Mouse (Mus musculus) spleen, postnatal 14 days (tissue): ENCODE measurements around the gene Tdo2.

Experiments used
- DNase-seq, 2 experiments: peaks; one replicate each; pipeline ENCODE4 v3.0.0; 2021 to 2022; ENCODE audit warnings: low spot score in 2 of 2

Gene Tdo2

DNA sequence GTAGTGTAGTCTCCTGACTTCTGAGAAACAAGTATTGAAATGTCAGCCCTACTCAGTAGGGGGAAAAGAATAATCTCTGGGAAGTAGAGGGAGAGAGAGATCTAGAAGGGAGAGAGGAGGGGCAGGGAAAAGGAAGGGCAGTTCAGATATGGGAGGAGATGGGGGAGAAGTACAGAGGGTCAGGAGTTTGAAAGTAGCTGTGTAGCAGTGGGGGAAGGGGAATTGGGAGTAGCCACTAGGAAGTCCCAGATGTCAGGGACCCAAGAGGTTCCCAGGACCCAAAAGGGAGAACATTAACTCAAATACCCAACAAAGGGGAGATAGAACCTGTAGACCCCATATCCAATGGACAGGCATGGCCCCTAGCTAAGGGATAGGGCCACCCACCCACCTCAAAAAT is at the start of gene Tdo2:
Gene Tdo2 (minus strand): TSS at position 101 of the 400 bp plus-strand sequence.
- no peak for DNase-seq

- no peak for DNase-seq
Measured at GRCm38 (mm10) chr3:82023065-82023464, 47.1 kb upstream of the Tdo2 start.

DNA sequence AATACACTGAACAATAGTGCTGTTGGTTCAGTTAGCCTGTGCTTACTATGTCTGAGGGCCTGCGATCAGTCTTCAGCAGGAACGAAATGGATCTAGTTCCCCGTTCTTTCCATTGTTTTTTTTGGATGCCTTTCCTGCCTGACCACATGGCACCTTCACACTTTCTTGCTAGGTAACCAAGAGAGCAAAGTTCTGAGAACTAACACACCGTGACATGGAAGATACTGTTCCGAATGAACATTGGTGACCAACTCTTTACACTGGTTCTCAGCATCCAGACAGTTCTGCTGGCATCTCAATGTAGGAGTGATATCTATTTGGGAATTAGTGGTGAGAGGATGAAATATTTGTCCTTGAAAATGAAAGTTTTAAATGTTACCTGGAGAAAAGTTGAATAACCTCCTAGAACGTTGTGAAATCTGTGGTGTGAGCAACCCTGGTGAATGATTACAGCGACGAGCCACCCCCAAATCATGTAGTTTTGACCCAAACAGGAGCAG is 46.5 kb upstream of the Tdo2 start:
- DNase-seq = no peak

DNA sequence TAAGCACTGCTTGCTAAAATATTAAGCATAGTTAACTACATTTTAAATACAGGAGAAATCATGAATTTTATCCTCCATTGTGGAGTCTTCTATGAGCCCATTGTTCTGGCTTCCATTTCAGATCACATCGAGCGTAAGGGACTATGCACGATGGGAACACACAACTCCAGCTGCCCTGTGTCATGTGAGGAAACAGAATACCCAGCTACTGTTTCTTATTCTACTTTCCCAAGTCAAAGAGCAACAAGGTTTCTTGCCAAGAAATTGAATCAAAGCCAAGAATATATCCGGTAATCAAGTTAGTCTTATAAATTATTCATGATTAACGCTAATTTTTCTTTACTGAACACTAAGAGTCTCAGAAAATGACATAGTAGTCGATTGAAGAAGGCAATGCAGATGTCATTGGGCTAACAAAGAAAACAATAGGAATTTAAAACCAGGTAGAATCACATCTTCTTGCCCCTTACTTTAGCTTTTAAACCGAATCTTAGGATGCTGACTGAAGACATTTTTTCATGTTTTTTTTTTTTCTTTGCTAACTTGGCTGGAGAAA is 38.2 kb upstream of the Tdo2 start:
- DNase-seq = no peak

- DNase-seq = no peak
Measured at GRCm38 (mm10) chr3:82007002-82007401, 31.0 kb upstream of the Tdo2 start.

GRCm38 (mm10) chr3:81995988-81996387 is 20.0 kb upstream of the Tdo2 start:
- no peak for DNase-seq

GRCm38 (mm10) chr3:81995371-81995770 is 19.4 kb upstream of the Tdo2 start:
- no peak for DNase-seq

- DNase-seq = no peak
Measured at GRCm38 (mm10) chr3:81990531-81990930, 14.5 kb upstream of the Tdo2 start.

GRCm38 (mm10) chr3:81989692-81990141 is 13.7 kb upstream of the Tdo2 start:
- no peak for DNase-seq

GRCm38 (mm10) chr3:81987628-81988027 is 11.6 kb upstream of the Tdo2 start:
- DNase-seq = no peak

DNA sequence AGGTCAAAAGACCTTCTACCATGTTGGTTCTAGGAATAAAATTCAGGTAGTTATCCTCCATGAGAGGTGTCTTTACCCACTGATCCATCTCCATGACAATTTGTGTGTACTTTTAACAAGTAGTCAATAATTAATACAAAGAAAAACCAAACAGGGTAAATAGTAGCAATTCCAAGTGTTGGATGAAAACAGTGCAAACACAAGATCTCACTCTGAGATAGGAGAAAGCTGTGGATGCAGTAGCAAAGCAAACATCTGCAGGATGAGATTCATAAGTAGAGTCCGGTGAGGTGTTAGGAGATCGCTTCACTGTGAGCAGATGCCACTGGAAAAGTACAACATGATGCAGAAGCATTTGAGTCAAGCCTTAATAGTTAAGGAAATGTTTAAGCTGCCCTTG is 10.1 kb upstream of the Tdo2 start:
- no peak for DNase-seq

DNA sequence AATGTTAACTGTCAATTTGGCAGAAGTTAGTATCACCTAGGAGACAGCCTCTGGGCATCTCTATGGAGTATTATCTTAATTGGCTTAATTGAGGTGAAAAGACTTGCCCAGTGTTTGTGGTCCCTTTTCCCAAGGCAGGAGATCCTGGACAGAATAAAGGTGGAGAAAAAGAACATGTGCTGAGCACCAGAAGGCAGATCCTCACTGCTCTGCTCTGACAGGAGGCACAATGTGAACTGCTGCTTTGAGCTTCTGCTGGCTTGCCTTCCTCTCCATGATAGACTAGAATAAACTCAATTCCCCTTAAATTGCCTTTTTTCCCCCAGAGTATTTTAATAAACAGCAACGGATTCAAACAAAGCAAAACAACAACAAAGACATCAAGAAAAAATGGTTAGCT is 9.1 kb upstream of the Tdo2 start:
- DNase-seq = no peak

DNA sequence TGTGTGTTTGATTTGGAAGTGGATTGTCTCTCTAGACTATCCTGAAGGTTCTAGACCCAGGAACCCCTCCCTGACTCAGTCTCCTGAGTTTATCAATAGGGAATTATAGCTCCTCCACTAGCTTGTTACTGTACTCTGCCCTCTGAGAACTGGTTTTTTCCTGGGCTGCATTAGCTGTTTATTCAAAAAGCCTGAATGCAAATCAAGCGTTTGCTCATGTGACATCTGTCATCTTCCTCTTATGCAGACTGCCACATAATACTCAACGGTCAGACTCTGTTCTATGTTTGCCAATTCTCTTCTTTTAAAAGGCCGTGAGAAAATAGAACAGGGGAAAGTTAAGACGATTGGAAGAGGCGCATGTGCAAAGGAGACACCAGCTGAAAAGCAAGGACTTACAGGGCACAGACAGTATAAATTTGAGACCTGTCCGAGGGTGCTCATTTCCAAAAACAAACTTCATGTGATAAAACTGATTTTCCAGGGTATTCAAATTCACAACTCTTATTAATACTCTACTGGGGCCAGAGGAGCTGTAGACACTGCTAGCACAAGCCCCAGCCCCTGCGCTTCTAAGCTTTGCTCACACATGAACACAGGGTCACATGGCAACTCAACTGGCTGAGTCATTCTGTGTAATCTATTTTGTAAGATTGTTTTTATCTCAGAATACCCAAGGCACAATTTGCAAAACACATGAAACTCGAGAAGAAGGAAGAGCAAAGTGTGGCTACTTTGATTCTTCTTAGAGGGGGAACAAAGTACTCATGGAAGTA is 7.3 kb upstream of the Tdo2 start:
- no peak for DNase-seq

DNA sequence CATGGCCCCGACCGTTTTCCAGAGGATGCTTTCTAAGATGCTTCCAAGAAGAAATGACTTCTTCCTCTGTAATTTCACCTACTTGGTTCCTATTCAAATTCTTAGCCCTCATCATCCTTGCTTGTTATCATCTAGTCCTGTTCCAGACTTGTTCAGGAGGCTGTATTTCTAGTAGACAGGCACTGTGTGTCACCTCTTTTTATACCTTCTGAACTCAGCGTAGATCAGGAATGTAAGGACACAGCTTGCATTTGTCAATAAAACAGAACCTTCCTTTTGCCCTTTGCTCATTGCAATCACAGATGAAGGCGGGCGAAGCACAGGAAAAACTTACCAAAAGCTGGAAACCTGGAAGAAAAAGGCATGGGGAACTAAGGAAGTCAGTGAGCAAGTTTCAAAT is 6.0 kb upstream of the Tdo2 start, which contains the start of gene Asic5:
Gene Asic5 (plus strand): TSS at position 301 of the 400 bp plus-strand sequence.
- DNase-seq = no peak

DNA sequence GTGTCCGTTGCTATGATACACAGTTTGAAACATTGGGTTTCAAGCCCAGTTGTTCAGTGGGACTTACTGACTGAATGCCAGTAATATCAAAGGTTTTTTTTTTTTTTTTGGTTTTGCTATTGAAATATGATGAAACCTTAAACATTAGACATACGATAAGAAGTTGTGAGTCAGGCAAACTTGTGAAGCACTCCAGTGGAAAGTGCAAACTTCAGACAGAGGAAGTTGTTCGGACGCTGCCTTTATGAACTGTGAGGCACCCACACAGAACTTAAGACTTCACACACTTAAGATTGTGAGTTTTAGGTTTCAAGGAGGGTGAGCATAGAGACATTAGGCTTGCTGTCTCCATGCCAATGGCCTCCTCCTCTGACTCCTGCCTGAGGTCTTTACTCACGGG is 5.6 kb upstream of the Tdo2 start:
- DNase-seq = no peak

- DNase-seq = no peak
Measured at GRCm38 (mm10) chr3:81975607-81976006, 395 bp downstream of the Tdo2 start.

DNA sequence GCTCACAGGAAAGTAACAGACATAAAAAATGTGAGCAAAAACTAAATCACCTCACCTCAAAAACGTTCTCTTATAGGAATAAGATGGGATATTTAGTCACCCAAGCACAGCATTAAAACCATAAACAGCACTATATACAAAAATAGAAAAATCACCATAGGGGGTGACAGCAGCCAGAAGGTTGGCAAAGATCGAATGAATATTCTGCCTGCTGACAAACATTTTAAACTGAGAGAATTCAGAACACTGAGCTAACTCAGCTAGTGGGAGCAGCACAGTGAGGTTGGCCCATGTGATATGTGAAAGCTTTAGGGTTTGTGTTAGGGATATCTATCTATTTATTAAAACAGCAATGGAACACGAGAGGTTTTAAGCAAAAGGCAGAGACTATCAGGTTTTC is 11.4 kb downstream of the Tdo2 start:
- DNase-seq = no peak

GRCm38 (mm10) chr3:81963768-81964167 is 12.2 kb downstream of the Tdo2 start:
- DNase-seq = no peak

- DNase-seq = no peak
Measured at GRCm38 (mm10) chr3:81961336-81961735, 14.7 kb downstream of the Tdo2 start.

- no peak for DNase-seq
Measured at GRCm38 (mm10) chr3:81957484-81957883, 18.5 kb downstream of the Tdo2 start.

- no peak for DNase-seq
Measured at GRCm38 (mm10) chr3:81951785-81952184, 24.2 kb downstream of the Tdo2 start.

GRCm38 (mm10) chr3:81949048-81949447 is 27.0 kb downstream of the Tdo2 start:
- DNase-seq = no peak

DNA sequence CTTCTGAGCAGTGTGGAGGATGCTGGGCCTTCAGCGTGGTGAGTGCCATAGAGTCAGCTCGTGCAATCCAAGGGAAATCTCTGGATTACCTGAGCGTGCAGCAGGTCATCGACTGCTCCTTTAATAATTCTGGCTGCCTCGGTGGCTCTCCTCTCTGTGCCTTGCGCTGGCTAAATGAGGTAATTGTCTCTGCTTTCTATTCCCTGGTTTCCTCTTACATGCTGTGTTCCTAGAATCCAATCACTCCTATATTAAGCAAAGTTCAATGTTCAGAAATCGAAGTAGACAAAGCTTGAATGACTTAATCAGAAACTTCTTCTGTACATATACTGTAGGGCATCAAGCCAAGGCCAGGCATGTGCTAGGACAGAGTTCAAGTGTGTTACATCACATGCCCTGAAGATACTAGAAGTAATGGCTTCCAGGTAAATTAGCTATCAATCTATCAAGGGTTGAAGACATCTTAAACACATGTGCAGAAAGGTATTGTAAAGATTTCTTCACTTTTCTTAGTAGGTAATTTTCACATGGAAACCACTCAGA is 31.1 kb downstream of the Tdo2 start:
- DNase-seq = no peak
